In the genomic region with DNA sequence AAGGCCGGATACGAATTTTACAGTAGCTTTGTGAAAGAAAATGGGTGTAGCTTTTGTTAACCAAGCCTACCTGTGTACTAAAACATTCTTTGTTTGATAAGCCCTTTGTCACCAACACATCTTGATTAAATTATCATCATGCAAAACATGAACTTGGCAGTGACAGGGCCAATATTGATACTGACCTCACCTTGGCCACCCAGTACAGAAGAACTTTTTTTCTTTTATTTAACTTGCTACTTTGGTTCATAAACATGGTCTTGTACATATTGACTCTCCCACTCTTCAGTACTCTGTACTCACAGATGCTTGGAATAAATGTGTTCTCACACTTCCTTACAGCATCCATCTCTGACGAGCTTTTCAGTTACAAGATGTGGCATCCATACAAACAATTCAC, we compare ENCODE assay signal across 30 mouse cellular contexts.
"Had no signal": no experiment of that assay in that cellular context is flagged by ENCODE, and none has a peak within 500 bp of the region (broad histone marks: within the 10 kb centered on the region; RNA-seq: fewer than 3 reads in every experiment).

No protein-coding gene starts in this region.

- H3K27ac ChIP-seq: left cerebral cortex, adult 2 months; limb, embryonic 10.5 days; limb, embryonic 12.5 days; limb, embryonic 13.5 days; limb, embryonic 15.5 days; liver, embryonic 12.5 days; liver, embryonic 13.5 days; liver, embryonic 14.5 days; liver, embryonic 15.5 days; lung, embryonic 15.5 days; macrophage; midbrain, embryonic 10.5 days; midbrain, embryonic 12.5 days; midbrain, embryonic 13.5 days; midbrain, embryonic 15.5 days had no signal

- DNase-seq: left cerebral cortex, postnatal 4 days; liver; liver, embryonic 13.5 days; liver, postnatal 0 days; lung, adult 18-20 months; lung, adult 2 months; lung, embryonic 14.5 days; lung, postnatal 10 days; lung, postnatal 14 days; lung, postnatal 36 days; midbrain, embryonic 14.5 days had no signal

- H3K9me3 ChIP-seq: limb, embryonic 10.5 days; limb, embryonic 12.5 days; limb, embryonic 13.5 days; limb, embryonic 15.5 days; liver, embryonic 12.5 days; liver, embryonic 13.5 days; liver, embryonic 15.5 days; lung, embryonic 15.5 days; megakaryocyte, embryonic 14.5 days; midbrain, embryonic 10.5 days; midbrain, embryonic 12.5 days; midbrain, embryonic 13.5 days; midbrain, embryonic 15.5 days had no signal

- H3K4me2 ChIP-seq: limb, embryonic 12.5 days; limb, embryonic 13.5 days; limb, embryonic 15.5 days; liver, embryonic 11.5 days; liver, embryonic 12.5 days; liver, embryonic 13.5 days; liver, embryonic 15.5 days; lung, embryonic 14.5 days; lung, embryonic 15.5 days; midbrain, embryonic 11.5 days; midbrain, embryonic 12.5 days; midbrain, embryonic 13.5 days; midbrain, embryonic 15.5 days had no signal

- H3K9ac ChIP-seq: limb, embryonic 12.5 days; limb, embryonic 13.5 days; limb, embryonic 15.5 days; liver, embryonic 12.5 days; liver, embryonic 13.5 days; liver, embryonic 14.5 days; liver, embryonic 15.5 days; liver, postnatal 0 days; lung, embryonic 14.5 days; lung, embryonic 15.5 days; midbrain, embryonic 12.5 days; midbrain, embryonic 13.5 days; midbrain, embryonic 15.5 days had no signal

- H3K36me3 ChIP-seq: limb, embryonic 10.5 days; limb, embryonic 12.5 days; limb, embryonic 13.5 days; limb, embryonic 15.5 days; liver, embryonic 12.5 days; liver, embryonic 13.5 days; liver, embryonic 15.5 days; lung, embryonic 15.5 days; midbrain, embryonic 10.5 days; midbrain, embryonic 12.5 days; midbrain, embryonic 13.5 days; midbrain, embryonic 15.5 days had no signal

- H3K27me3 ChIP-seq: limb, embryonic 12.5 days; limb, embryonic 13.5 days; limb, embryonic 15.5 days; liver, embryonic 12.5 days; liver, embryonic 13.5 days; liver, embryonic 15.5 days; lung, embryonic 15.5 days; midbrain, embryonic 12.5 days; midbrain, embryonic 13.5 days; midbrain, embryonic 15.5 days had no signal

- ATAC-seq: liver, embryonic 12.5 days; liver, postnatal 0 days; midbrain, embryonic 13.5 days; midbrain, embryonic 15.5 days; midbrain, embryonic 16.5 days had no signal

- H3K4me1 ChIP-seq: limb, embryonic 10.5 days; limb, embryonic 12.5 days; limb, embryonic 13.5 days; limb, embryonic 15.5 days; liver, embryonic 12.5 days; liver, embryonic 13.5 days; liver, embryonic 15.5 days; lung, embryonic 15.5 days; midbrain, embryonic 10.5 days; midbrain, embryonic 12.5 days; midbrain, embryonic 13.5 days; midbrain, embryonic 15.5 days had no signal

- H3K4me3 ChIP-seq: left cerebral cortex, adult 2 months; limb, embryonic 10.5 days; limb, embryonic 12.5 days; limb, embryonic 13.5 days; limb, embryonic 15.5 days; liver, embryonic 12.5 days; liver, embryonic 13.5 days; liver, embryonic 15.5 days; lung, embryonic 15.5 days; megakaryocyte, embryonic 14.5 days; midbrain, embryonic 10.5 days; midbrain, embryonic 12.5 days; midbrain, embryonic 13.5 days; midbrain, embryonic 15.5 days; myocyte had no signal
